Mouse (Mus musculus): ENCODE measurements at regions not wholly inside any gene's neighbourhood (a gene's known extent, or its start where the extent isn't known, plus 50 kb on each side); places are given as distances from the start of the nearest gene placed in this dataset.

- DNase-seq: no peak
These were observed 63.9 kb upstream of the Fibin start for GRCm38 (mm10) chr2:110426881-110427280.

- DNase-seq: no peak
These were observed 89.7 kb upstream of the Fibin start for GRCm38 (mm10) chr2:110452694-110453093.

DNA sequence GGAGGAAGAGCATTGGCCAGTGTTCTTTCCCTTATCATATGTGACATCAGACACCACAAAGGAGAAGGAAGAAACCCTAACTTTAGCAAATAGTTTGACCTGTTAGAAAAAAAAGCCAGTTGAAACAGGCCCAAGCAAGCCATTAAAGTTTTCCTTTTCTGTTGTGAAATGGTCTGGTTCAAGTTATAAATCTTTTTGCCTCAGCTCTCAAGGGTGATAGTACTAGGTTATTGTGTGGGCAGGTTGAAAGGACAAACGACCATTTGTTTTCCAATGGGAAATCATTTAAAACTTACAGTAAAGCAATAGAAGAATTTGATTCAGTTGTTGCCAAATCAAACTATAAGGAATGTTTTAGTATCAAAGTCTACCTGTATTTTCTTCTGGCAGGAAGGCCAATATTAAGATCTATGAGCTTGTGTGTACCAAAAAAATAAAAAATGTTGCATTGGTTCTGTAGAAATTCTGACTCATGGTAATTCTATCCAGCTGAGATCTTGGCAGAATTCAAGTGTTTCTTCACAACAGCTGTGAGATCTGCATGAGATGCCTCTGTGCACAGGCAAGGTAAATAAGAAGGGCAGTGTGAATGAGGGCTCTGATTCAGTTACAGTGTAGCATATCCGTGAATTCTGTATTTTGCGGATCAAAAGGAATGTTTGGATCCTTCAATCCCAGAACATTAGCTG lies 109.5 kb upstream of the Fibin start:
- no peak for DNase-seq

GRCm38 (mm10) chr2:110476591-110476990 lies 113.6 kb upstream of the Fibin start:
- no peak for DNase-seq

GRCm38 (mm10) chr2:110481327-110481726 lies 115.8 kb upstream of the Slc5a12 start:
- no peak for DNase-seq

DNA sequence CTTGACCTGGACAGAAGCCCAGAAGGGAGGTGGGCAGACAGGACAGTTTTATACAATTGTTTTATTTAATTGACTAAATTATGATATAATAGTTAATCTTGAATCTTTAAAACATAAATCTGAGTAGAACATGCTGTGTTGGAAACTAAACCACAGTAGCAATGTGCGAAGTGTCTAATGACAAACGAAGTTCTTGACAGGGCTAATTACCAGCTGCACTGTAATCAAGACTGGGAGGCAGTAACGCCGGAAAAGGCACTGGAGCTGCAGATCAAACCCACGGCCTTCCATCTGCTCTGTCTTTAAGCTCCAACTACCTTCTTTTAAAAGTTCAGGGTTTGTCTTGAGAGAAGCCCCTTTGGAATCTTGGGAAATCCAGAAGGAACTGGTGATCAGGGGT lies 110.9 kb upstream of the Slc5a12 start:
- no peak for DNase-seq

DNA sequence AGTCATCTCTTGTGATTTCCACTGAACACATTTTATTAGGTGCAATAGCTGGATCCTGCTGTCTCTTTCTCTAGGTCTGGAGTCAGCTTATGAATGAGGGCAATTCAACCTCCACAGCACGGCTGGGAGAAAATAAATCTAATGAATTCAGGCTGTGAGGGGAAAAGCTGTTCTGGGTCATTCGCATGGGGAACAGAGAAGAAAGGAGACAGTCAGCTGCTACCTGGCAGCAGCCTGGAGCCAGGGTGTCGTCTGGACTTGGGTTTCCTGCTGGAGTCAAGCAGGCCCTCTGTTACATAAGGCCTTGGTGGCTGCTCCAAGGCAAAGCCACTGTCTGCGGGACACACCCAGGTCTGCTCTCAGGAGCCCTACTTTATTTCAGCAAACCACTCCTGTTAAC lies 110.4 kb upstream of the Slc5a12 start:
- peak; percentile 1 for DNase-seq

DNA sequence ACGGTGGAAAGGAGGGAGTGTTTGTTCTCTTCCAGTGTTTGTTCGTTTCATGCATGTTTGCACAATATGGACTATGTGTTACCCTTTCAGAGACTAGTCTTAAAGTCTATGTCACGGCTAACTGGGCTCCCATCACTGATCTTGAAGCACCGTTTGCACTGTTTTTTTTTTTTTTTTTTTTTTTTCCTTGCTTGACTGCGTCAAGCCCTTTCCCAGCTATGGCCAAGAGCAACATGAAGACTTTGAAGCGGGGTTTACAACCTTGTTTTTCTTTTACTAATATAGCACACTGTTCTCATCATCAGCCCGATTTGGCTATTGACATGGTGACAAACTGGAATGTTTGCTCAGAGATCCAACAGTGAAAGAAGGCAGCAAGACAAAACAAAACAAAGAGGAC lies 109.1 kb upstream of the Slc5a12 start:
- DNase-seq: no peak

DNA sequence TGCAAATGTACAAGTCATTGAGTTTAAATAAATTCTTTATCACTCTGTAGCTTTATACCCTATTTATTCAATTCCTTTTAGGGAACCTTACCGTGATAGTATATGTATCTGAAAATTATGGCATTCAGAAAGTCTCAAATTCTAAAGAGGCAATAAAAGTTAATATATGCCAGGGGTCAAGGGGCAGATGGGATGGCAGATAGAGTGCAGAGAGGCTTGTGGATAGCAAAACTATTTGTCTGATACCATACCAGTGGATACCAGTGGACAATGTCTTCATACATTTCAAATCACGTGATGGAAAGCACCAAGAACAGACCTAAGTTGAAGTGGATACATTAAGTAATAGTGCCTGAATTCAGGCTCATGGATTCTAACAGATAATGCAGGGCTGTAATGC lies 95.3 kb upstream of the Slc5a12 start:
- DNase-seq: no peak

- DNase-seq: no peak
These were observed 88.8 kb upstream of the Slc5a12 start for GRCm38 (mm10) chr2:110508162-110508748.

GRCm38 (mm10) chr2:110523173-110523803 lies 73.8 kb upstream of the Slc5a12 start:
- no peak for DNase-seq

DNA sequence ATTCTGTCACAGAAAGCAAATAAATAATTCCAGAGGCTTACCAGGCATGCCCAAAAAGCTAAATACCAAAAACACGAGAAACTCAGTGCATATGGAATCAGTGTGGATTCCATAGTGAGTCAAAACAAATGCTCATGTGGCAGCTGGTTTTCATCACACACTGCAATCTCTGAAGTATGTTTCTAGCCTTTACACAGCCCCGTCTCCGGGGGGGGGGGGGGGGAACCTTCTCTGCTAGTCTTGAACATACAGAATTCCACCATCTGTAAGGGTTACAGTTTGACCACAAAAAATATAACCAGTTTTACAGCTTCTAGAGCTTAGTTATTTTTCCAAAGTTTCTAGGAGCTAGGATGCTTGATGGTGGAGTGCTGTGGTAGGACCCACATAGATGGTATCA lies 68.9 kb upstream of the Slc5a12 start:
- DNase-seq: no peak

GRCm38 (mm10) chr2:110540140-110540539 lies 57.0 kb upstream of the Slc5a12 start:
- no peak for DNase-seq

- DNase-seq: no peak
These were observed 56.3 kb upstream of the Slc5a12 start for GRCm38 (mm10) chr2:110540570-110541357.

- DNase-seq: no peak
These were observed 55.8 kb upstream of the Slc5a12 start for GRCm38 (mm10) chr2:110541358-110541737.

All from cerebellum, adult 11 months (tissue).